Mouse (Mus musculus): ENCODE data around the gene Vmn1r14.
"Not testable (repeated sequence)": the region's sequence is repeated elsewhere in the genome, so short reads cannot be mapped to it uniquely, and the experiment has no call there.

The Vmn1r14 gene

GRCm38 (mm10) chr6:57231386-57231785 is at the start of gene Vmn1r14:
Vmn1r14 (plus strand) TSS chr6:57231686.
- in situ Hi-C loops (cut with MboI, MseI), result no loop called here

- in situ Hi-C loops (cut with MboI, MseI), result not testable (repeated sequence)
Observed at GRCm38 (mm10) chr6:57190016-57190415, 41.5 kb upstream of the Vmn1r14 start.

GRCm38 (mm10) chr6:57202990-57203389 is 28.5 kb upstream of the Vmn1r14 start, which contains the start of gene Vmn1r13:
Vmn1r13 (plus strand) TSS chr6:57203290.
- in situ Hi-C loops (cut with MboI, MseI), result not testable (repeated sequence)

DNA sequence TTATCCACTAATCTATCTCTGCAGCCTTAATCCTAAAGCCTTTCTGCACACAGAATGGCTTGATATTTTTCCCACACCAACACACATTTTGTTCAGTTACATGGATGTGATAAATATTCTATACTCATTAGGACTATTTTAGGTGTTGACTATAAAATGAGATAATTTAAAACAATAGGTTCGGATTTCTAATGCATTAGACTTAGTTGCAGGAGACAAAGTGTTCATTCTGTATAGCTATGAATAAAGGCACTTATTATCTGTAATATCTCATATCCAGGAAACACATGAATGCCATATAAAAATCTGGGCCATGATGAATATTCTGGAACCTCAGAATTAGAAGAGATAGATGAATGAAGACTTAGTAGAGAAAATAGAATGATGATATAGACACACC is 26.2 kb downstream of the Vmn1r14 start, which contains the start of gene Vmn1r15:
Gene Vmn1r15 (plus strand): TSS at position 301 of the 400 bp plus-strand sequence.
- in situ Hi-C loops (cut with MboI, MseI), result no loop called here

DNA sequence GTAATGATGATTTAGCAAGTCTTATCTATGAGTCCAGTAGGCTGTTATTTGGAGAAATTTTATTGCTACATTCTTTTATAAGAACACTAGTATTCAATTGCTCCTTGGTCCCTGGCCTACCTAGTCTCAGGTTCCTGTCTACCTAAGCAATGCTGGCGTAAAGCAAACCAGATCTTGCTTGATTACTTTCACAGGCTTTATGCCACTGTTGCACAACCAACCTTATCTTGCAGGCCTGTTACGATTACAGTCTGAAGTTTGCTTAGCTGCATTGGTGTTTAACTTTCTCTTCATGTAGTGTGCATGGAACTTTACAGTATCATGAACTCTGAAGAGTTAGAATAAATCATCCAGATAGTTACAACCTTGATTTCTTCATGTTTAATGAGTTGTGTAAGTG is 29.5 kb downstream of the Vmn1r14 start:
- in situ Hi-C loops (cut with MboI, MseI), result no loop called here

DNA sequence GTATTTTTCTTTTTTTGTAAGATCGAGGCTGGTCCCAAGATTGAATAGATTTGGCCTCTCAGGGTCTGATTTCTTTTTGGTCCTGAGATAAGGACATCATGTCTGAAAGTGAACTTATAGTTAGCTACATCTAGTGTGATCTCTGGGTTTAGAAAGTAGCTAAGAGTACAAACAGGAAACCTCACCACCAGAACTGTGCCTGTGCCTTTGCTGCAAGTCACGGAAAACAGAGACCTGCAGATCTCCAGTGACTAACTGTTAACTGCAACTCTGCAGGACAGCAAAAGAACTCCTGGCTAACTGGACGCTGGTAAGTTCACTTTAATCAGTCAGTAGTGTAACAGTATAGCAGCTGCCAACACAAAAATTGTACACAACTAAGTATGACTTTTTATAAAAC is 40.4 kb downstream of the Vmn1r14 start:
- in situ Hi-C loops (cut with MboI, MseI), result no loop called here

GRCm38 (mm10) chr6:57272517-57272916 is 41.0 kb downstream of the Vmn1r14 start:
- in situ Hi-C loops (cut with MboI, MseI), result no loop called here

DNA sequence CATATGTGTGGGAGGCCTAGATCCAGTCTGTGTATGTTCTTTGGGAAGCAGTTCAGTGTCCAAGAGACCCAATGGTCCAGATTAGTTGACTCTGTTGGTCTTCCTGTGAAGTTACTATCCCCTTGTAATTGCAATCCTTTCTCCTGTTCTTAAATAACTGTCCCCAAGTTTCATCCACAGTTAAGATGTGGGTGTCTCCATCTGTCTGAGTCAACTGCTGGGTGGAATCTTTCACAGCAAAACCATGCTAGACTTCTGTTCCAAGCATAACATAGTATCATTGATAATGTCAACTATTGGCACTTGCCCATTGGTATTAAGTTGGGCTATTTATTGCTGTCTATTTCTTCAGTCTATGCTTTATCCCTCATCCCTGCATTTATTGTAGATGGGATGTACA is 47.5 kb downstream of the Vmn1r14 start:
- in situ Hi-C loops (cut with MboI, MseI), result no loop called here
